Mouse (Mus musculus): ENCODE data around the gene Hist2h2be. TPM values are rescaled to one million over a fixed set of nuclear protein-coding genes. Genes with fewer than 3 reads are reported as not detected.
A peak's percentile ranks its signal among the peaks of the same experiment; 100 is the strongest.
"Not testable (repeated sequence)": the region's sequence is repeated elsewhere in the genome, so short reads cannot be mapped to it uniquely, and the experiment has no call there.

Gene Hist2h2be
- total RNA-seq, 2 experiments from 2014 or later: 10.1 to 11.6 TPM

DNA sequence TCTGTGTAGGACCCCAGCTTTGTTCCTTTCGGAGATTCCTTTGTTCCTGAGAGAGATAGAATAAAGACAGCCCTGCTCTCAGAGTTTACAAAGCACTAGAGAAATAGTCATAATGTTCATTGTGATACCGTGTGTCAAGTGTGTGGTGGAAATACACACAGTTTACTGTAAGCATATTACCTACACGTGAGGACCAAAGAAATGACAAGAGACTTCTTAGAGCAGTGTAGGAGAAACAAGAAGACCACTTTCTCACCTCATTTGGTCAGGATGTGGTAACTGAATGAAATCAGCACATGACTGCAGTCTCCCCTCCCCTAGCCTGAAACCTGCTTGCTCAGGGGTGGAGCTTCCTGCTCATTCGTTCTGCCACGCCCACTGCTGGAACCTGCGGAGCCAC, 22.7 kb upstream of the Hist2h2be start:
- DNase-seq (ENCODE audit: low spot score): no peak
- intact Hi-C loops (cut with DNase I): no loop called here

GRCm38 (mm10) chr3:96198601-96199251, 22.2 kb upstream of the Hist2h2be start:
- DNase-seq (ENCODE audit: low spot score); intact Hi-C loops (cut with DNase I): not testable (repeated sequence)

DNA sequence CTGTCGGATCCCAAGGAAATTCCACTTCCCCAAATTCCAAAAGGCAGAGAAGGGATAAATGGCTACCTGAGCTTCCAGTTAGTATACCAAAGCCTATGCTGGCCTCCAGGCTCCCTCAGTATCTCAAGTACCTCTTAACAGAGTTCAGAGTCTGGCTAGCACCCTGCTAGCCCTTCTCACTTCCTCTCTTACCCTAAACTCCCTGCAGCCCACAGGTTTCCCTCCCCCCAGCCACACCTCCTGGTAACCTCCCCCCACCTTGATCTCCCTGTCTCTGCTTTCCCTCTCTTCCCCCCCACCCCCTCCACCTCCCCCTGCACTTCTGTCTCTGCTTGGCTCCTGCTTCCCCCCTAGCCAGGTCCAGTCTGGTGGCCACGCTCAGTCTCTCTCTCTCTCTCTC, 21.2 kb upstream of the Hist2h2be start:
- intact Hi-C loops (cut with DNase I): no loop called here
- DNase-seq (ENCODE audit: low spot score): no peak

GRCm38 (mm10) chr3:96207819-96208218, 13.1 kb upstream of the Hist2h2be start:
- intact Hi-C loops (cut with DNase I): no loop called here
- DNase-seq (ENCODE audit: low spot score): no peak

DNA sequence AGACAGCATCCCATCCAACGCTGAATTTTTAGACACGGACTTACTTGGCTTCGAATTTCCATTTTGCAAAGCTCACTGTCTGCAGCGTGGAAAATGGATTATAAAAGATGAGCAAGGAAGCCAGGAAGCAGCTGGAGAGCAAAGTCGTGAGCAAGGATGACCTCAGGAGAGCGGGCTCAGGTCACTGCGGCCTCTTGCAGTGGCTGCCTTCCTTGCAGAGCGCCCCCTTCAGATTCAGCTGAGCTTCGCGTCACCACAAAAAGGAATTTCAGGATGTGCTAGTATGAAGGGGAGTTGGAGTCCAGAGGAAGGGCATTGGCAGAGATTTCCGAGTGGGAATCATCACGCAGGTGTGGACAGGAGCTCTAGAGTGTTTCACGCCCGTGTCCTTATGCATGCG, 11.7 kb upstream of the Hist2h2be start:
- no peak for DNase-seq (ENCODE audit: low spot score)
- intact Hi-C loops (cut with DNase I): no loop called here

- intact Hi-C loops (cut with DNase I): loop anchor here (2.0 kb wide), 1 partner anchor 48 kb away; no protein-coding TSS in a partner anchor
Observed at GRCm38 (mm10) chr3:96219191-96219641, 1.7 kb upstream of the Hist2h2be start.

DNA sequence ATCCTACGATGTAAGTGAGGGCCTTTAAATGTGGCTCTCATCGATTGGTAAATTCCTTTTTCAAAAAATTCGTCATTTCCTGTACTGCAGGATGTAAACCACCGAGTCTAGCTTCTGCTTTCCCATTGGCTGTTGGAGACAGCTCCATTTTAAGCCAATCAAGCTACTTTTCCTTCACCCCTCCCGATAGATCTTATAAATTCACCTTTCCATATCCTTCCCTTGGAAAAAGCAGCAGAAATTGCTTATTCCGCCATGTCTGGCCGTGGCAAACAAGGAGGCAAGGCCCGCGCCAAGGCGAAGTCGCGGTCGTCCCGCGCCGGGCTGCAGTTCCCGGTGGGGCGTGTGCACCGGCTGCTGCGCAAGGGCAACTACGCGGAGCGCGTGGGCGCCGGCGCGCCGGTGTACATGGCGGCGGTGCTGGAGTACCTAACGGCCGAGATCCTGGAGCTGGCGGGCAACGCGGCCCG, 1.2 kb upstream of the Hist2h2be start, which contains the start of the genes Bola1 and Hist2h2ab:
Bola1 (minus strand) TSS at position 49 of the 470 bp plus-strand sequence.
Hist2h2ab (plus strand) TSS at position 205 of the 470 bp plus-strand sequence.
- intact Hi-C loops (cut with DNase I): loop anchor here (2.0 kb wide), 2 partner anchors 49 kb away; partner anchors contain the start of genes Hist2h2bb and Hist2h3b
- peak; percentile 61 for DNase-seq (ENCODE audit: low spot score)

More at GRCm38 (mm10) chr3:96219191-96219641, 1.7 kb upstream of the Hist2h2be start:
- DNase-seq (ENCODE audit: low spot score): no peak

DNA sequence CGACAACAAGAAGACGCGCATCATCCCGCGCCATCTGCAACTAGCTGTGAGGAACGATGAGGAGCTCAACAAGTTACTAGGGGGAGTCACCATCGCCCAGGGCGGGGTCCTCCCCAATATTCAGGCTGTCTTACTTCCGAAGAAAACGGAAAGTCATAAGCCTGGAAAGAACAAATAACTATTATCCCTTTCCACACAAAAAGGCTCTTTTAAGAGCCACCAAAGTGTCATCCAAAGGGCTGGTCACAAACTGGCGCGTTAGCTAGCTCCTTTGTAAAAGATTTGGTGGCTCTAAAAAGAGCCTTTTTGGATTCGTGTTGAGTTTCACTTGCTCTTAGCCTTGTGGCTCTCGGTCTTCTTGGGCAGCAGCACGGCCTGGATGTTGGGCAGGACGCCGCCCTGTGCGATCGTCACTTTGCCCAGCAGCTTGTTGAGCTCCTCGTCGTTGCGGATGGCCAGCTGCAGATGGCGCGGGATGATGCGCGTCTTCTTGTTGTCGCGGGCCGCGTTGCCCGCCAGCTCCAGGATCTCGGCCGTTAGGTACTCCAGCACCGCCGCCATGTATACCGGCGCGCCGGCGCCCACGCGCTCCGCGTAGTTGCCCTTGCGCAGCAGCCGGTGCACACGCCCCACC, 671 bp upstream of the Hist2h2be start:
- intact Hi-C loops (cut with DNase I): loop anchor here (2.0 kb wide), 1 partner anchor 49 kb away; the partner anchor contains the start of genes Hist2h2bb and Hist2h3b
- DNase-seq (ENCODE audit: low spot score): not testable (repeated sequence)

GRCm38 (mm10) chr3:96221640-96222038, 720 bp downstream of the Hist2h2be start:
- intact Hi-C loops (cut with DNase I): loop anchor here (2.0 kb wide), 1 partner anchor 47 kb away; the partner anchor contains the start of genes Hist2h2bb and Hist2h3b
- no peak for DNase-seq (ENCODE audit: low spot score)

GRCm38 (mm10) chr3:96222774-96223173, 1.9 kb downstream of the Hist2h2be start:
- intact Hi-C loops (cut with DNase I): no loop called here
- no peak for DNase-seq (ENCODE audit: low spot score)

- DNase-seq (ENCODE audit: low spot score): no peak
- intact Hi-C loops (cut with DNase I): no loop called here
Observed at GRCm38 (mm10) chr3:96225421-96225820, 4.5 kb downstream of the Hist2h2be start.

- intact Hi-C loops (cut with DNase I): no loop called here
- DNase-seq (ENCODE audit: low spot score): no peak
Observed at GRCm38 (mm10) chr3:96226695-96227648, 6.1 kb downstream of the Hist2h2be start.

GRCm38 (mm10) chr3:96228828-96229227, 7.9 kb downstream of the Hist2h2be start:
- DNase-seq (ENCODE audit: low spot score): no peak
- intact Hi-C loops (cut with DNase I): no loop called here

- intact Hi-C loops (cut with DNase I): no loop called here
- DNase-seq (ENCODE audit: low spot score): no peak
Observed at GRCm38 (mm10) chr3:96230404-96230803, 9.5 kb downstream of the Hist2h2be start.

- no peak for DNase-seq (ENCODE audit: low spot score)
- intact Hi-C loops (cut with DNase I): no loop called here
Observed at GRCm38 (mm10) chr3:96230910-96231757, 10.2 kb downstream of the Hist2h2be start.

GRCm38 (mm10) chr3:96231758-96232120, 10.8 kb downstream of the Hist2h2be start:
- intact Hi-C loops (cut with DNase I): no loop called here
- DNase-seq (ENCODE audit: low spot score): no peak

GRCm38 (mm10) chr3:96234914-96235313, 14.0 kb downstream of the Hist2h2be start:
- DNase-seq (ENCODE audit: low spot score): no peak
- intact Hi-C loops (cut with DNase I): no loop called here

- DNase-seq (ENCODE audit: low spot score): no peak
- intact Hi-C loops (cut with DNase I): no loop called here
Observed at GRCm38 (mm10) chr3:96235836-96236235, 14.9 kb downstream of the Hist2h2be start.

DNA sequence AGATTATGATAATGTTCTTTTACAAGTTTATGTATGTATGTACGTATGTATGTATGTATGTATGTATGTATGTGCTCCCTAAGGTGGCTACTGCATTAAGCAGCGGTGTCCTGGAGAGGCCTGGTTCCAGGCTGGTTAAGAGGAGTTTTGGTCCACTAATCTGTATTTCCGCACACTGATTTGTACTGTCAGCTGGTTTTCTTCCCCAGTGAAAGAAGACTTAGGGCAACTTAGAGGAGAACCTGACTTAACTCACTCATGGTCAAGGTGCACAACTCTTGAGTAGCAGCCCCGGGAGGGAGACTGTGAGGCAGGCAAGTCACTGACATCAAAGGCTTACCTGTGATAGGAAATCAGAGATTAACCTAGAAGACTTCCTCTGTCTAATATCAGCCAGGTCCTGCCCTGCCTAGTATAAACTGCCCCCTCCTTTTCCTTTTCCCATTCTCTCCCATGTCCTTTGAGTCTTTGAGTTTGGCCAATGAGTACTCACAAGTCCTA, 16.0 kb downstream of the Hist2h2be start:
- DNase-seq (ENCODE audit: low spot score): no peak
- intact Hi-C loops (cut with DNase I): no loop called here
